Mouse (Mus musculus) testis, postnatal 10 days (tissue): ENCODE data around the gene Cbl.
A peak's percentile ranks its signal among the peaks of the same experiment; 100 is the strongest.

ENCODE experiments used
- DNase-seq: peaks from one replicate; pipeline ENCODE4 v3.0.0; 2021; ENCODE audit warnings: low spot score

Gene Cbl

GRCm38 (mm10) chr9:44239447-44239846 is 5.6 kb upstream of the Cbl start:
- no peak for DNase-seq

- DNase-seq: no peak
These were observed 4.8 kb upstream of the Cbl start for GRCm38 (mm10) chr9:44238501-44239190.

- no peak for DNase-seq
These were observed 3.3 kb upstream of the Cbl start for GRCm38 (mm10) chr9:44237128-44237527.

- no peak for DNase-seq
These were observed 2.8 kb upstream of the Cbl start for GRCm38 (mm10) chr9:44236601-44237000.

GRCm38 (mm10) chr9:44234479-44235427 is 904 bp upstream of the Cbl start:
- peak; percentile 73 for DNase-seq

GRCm38 (mm10) chr9:44233021-44233801 is 638 bp downstream of the Cbl start:
- DNase-seq: no peak

GRCm38 (mm10) chr9:44231609-44232008 is 2.2 kb downstream of the Cbl start:
- no peak for DNase-seq

- no peak for DNase-seq
These were observed 7.9 kb downstream of the Cbl start for GRCm38 (mm10) chr9:44225993-44226392.

GRCm38 (mm10) chr9:44213538-44213937 is 20.3 kb downstream of the Cbl start:
- DNase-seq: no peak

- DNase-seq: no peak
These were observed 21.4 kb downstream of the Cbl start for GRCm38 (mm10) chr9:44212406-44212805.

GRCm38 (mm10) chr9:44209416-44209815 is 24.4 kb downstream of the Cbl start:
- no peak for DNase-seq

- DNase-seq: no peak
These were observed 26.0 kb downstream of the Cbl start for GRCm38 (mm10) chr9:44207840-44208239.

- DNase-seq: no peak
These were observed 33.4 kb downstream of the Cbl start for GRCm38 (mm10) chr9:44200458-44200857.

GRCm38 (mm10) chr9:44199580-44199979 is 34.3 kb downstream of the Cbl start:
- no peak for DNase-seq

- DNase-seq: no peak
These were observed 34.7 kb downstream of the Cbl start for GRCm38 (mm10) chr9:44199166-44199565.

GRCm38 (mm10) chr9:44196354-44196753 is 37.5 kb downstream of the Cbl start:
- no peak for DNase-seq

- DNase-seq: no peak
These were observed 39.8 kb downstream of the Cbl start for GRCm38 (mm10) chr9:44194000-44194399.

- no peak for DNase-seq
These were observed 41.1 kb downstream of the Cbl start for GRCm38 (mm10) chr9:44192794-44193193.

GRCm38 (mm10) chr9:44192312-44192711 is 41.5 kb downstream of the Cbl start:
- no peak for DNase-seq

GRCm38 (mm10) chr9:44191166-44191565 is 42.7 kb downstream of the Cbl start:
- no peak for DNase-seq

GRCm38 (mm10) chr9:44188223-44188622 is 45.6 kb downstream of the Cbl start:
- no peak for DNase-seq

GRCm38 (mm10) chr9:44182260-44182659 is 51.6 kb downstream of the Cbl start:
- DNase-seq: peak; percentile 57
